Mouse (Mus musculus) embryonic facial prominence, embryonic 10.5 days (tissue): ENCODE data around the gene Tmem214. TPM values are rescaled to one million over a fixed set of nuclear protein-coding genes. Genes with fewer than 3 reads are reported as not detected.

Experiments
- DNase-seq: peaks from one replicate; pipeline ENCODE4 v3.0.0-alpha.2; 2017; ENCODE audit warnings: low spot score
- H3K27ac ChIP-seq: fragments of 300-500 bp; sonication (generic); replicated peaks from 2 replicates; pipeline ENCODE4 v1.5.1; 2016; ENCODE audit warnings: mild to moderate bottlenecking
- H3K27me3 ChIP-seq: fragments of 300-500 bp; sonication (generic); replicated peaks from 2 replicates; pipeline ENCODE4 v1.6.1; 2016; ENCODE audit warnings: low read depth, mild to moderate bottlenecking; ENCODE audit not compliant: poor library complexity, severe bottlenecking
- H3K36me3 ChIP-seq: fragments of 300-500 bp; sonication (generic); replicated peaks from 2 replicates; pipeline ENCODE4 v1.6.1; 2016; ENCODE audit warnings: mild to moderate bottlenecking, moderate library complexity
- H3K4me1 ChIP-seq: fragments of 300-500 bp; sonication (generic); 2 replicates; pipeline ENCODE4 v1.6.1; 2016
- H3K4me3 ChIP-seq: fragments of 300-500 bp; sonication (generic); 2 replicates; pipeline ENCODE4 v1.5.1; 2016; ENCODE audit warnings: mild to moderate bottlenecking, moderate library complexity
- H3K9me3 ChIP-seq: fragments of 300-500 bp; sonication (generic); 2 replicates; pipeline ENCODE4 v1.6.1; 2016; ENCODE audit warnings: mild to moderate bottlenecking
- WGBS: fragments of 180-500 bp; shearing (Covaris S2); methylation state at CpG from one replicate; pipeline ENCODE4 v1.1.7; 2016; 5-methylcytosine and 5-hydroxymethylcytosine counted together
- polyA plus RNA-seq: library from polyadenylated mRNA; unstranded; fragments of >200 nt; fragmentation: Nextera tagmentation; extraction: Ambion mirVana; gene quantifications from 2 replicates; pipeline ENCODE4 v1.2.1, GENCODE M21; 2016

The Tmem214 gene
- 68.7 and 71.1 TPM in 2 replicates for polyA plus RNA-seq

DNA sequence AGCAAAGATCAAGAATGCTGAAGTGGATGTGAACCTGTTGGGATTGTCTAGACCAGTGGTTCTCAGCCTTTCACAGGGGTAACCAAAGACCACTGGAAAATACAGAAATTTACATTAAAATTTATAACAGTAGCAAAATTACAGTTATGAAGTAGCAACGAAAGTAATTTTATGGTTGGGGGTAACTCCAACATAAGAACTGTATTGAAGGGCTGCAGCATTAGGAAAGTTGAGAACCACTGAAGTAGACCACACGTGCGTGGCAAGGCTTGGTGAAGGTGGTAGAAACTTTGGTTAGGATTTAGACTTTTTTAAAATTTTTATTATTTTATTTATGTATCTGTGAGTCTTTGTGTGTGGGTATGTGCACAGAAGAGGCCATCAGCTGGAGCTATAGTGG lies at the start of gene Tmem214:
Gene Tmem214, plus strand, starts transcription at position 301 of the 400 bp plus-strand sequence.
- 0 out of 2 replicates have a peak, but pooled peaks cover 9% of the 10 kb centered on the region for H3K27me3 ChIP-seq
- H3K36me3 ChIP-seq, result peaks cover 36% of the 10 kb centered on the region
- H3K4me1 ChIP-seq, result peaks cover 30% of the 10 kb centered on the region
- H3K4me3 ChIP-seq, result peak within 1 kb of the TSS; percentile 91
- DNase-seq, result no peak
- 93% methylated on average over 3 of the region's 3 CpGs for WGBS
- H3K9me3 ChIP-seq, result no peaks in the 10 kb centered on the region
- H3K27ac ChIP-seq, result peak within 1 kb of the TSS; percentile 92

DNA sequence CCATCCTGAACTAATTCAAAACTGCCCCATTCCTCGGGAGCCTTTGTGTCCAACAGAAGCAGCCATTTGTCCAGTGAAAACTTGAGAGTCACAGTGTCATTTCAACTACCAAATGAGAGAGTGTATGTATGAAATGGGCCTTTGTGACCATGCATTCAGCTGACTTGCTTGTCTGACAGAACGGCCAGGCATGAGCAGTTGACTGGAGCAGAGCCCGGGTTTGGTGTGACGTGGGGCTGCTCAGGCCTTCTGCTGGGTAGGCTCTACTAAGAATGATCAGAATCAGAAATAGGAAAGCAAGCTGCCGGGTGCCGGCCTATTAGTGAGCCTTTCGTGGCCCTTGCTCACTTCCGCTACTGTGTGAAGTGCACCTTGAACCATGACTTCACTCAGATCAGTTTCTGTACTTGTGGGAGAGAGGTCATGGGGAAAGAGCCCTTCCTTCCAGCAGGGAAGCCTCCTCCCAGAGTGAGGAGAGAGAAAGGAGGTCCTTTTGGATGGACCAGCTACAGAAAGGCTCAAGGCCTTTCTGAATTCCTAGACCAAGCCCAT lies 49.0 kb upstream of the Tmem214 start:
- Histone ChIP-seq H3K9me3 (no peaks in the 10 kb centered on the region), H3K27me3 (no peaks in the 10 kb centered on the region; the same call in 1 of the 2 replicates), H3K4me3 (no peak overlapping the region), H3K27ac (no peak overlapping the region), H3K4me1 (peaks cover 33% of the 10 kb centered on the region), H3K36me3 (no peaks in the 10 kb centered on the region)
- 89% methylated on average over 8 of the region's 8 CpGs for WGBS
- DNase-seq, result no peak

GRCm38 (mm10) chr5:30822689-30823088 lies 45.1 kb upstream of the Tmem214 start:
- no peaks in the 10 kb centered on the region for H3K36me3 ChIP-seq
- peaks cover 23% of the 10 kb centered on the region; the same call in 1 of the 2 replicates for H3K4me1 ChIP-seq
- H3K9me3 ChIP-seq, result no peaks in the 10 kb centered on the region
- no peak overlapping the region for H3K4me3 ChIP-seq
- H3K27ac ChIP-seq, result no peak overlapping the region
- WGBS, result 79% methylated on average over 5 of the region's 5 CpGs
- H3K27me3 ChIP-seq, result no peaks in the 10 kb centered on the region
- DNase-seq, result no peak

DNA sequence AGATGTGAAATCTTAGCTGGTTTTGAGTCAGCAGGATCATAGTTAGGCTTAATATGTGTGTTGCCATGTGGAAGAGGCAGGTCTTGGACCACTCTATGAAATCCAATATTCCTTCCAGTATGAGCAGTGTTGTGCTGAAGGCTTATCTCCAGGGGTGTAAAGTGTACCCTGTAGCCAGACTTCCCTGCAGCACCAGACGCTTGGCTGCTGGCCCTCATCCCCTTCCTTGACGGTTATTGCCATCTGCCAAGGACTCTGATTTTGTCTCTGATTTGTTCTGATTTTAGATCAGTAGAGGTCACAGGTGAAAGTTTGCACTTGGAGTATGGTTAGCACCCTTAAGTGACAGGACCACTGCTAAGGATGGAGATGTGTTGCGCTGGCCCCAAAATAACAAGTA lies 44.7 kb upstream of the Tmem214 start:
- no peak overlapping the region for H3K4me3 ChIP-seq
- H3K36me3 ChIP-seq, result no peaks in the 10 kb centered on the region
- H3K9me3 ChIP-seq, result no peaks in the 10 kb centered on the region
- peaks cover 23% of the 10 kb centered on the region; the same call in 1 of the 2 replicates for H3K4me1 ChIP-seq
- no peak overlapping the region for H3K27ac ChIP-seq
- DNase-seq, result no peak
- H3K27me3 ChIP-seq, result no peaks in the 10 kb centered on the region
- 93% methylated on average over 3 of the region's 3 CpGs for WGBS

DNA sequence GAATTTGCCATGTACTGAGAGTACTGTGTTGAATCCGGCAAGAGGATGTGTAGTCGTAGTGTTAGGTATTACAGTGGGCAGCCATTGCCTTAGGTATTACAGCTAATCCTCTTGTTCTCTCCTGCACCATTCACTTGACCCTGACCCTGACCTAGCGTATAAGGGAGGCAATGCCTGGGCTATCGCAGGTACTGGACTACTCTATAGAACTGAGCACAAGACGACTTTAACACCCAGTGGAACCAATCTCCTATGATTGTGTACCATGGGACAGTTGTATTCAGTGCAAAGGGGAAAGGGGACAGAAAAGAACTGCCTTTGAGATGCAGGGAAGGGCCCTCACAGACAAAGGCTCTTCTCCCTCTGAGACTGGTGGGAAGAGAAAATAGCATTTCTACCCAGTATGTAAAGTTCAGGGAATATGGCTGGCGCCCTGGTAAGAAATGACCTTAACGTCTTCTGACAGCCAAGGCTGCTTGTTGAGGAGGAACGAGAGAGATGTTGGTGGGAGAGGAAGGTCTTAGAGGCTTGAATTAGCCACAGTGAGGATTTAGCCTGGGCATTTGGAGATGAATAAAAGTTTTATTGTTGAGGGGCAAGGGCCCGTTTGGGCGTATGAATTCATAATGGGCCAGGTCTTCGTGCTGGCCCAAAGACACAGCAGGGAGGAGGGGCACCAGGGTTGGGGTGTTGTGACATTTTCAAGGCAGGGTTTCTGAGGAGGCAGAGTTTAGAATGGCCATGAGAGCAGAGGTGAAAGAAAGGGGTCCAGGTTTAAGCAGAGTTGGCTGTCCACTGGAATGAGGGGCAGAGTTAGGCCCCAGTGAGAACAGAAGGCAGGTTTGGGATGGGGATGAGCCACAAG lies 43.5 kb upstream of the Tmem214 start:
- H3K27me3 ChIP-seq, result no peaks in the 10 kb centered on the region
- H3K9me3 ChIP-seq, result no peaks in the 10 kb centered on the region
- 75% methylated on average over 11 of the region's 11 CpGs for WGBS
- no peak overlapping the region for H3K27ac ChIP-seq
- peaks cover 23% of the 10 kb centered on the region; the same call in 1 of the 2 replicates for H3K4me1 ChIP-seq
- H3K36me3 ChIP-seq, result no peaks in the 10 kb centered on the region
- no peak overlapping the region for H3K4me3 ChIP-seq
- no peak for DNase-seq

DNA sequence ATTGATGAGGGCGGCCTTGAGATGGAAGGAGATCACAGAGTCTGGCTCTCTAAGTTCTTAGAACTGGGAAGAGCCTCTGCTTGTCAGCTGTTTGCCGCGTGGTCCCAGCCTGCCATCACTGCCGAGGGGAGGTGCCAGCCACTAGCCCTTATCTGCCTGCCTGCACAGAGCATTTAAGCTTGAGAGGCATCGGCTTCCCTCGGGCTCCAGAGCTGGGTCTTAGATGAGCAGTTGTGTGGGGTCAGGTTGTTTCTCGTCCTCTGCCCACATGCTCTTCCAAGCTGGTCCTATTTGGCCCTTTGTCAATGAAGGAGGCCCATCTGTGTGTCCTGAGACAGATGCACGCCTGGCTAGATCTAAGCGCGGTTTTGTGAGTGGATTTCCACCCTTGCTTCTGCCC lies 42.6 kb upstream of the Tmem214 start:
- Histone ChIP-seq H3K4me1 (peaks cover 23% of the 10 kb centered on the region; the same call in 1 of the 2 replicates), H3K9me3 (no peaks in the 10 kb centered on the region), H3K36me3 (no peaks in the 10 kb centered on the region), H3K27ac (0 out of 2 replicates have a peak overlapping the region, but pooled peaks have one; percentile 24), H3K27me3 (no peaks in the 10 kb centered on the region), H3K4me3 (no peak overlapping the region)
- DNase-seq, result no peak
- WGBS, result 72% methylated on average over 10 of the region's 10 CpGs

DNA sequence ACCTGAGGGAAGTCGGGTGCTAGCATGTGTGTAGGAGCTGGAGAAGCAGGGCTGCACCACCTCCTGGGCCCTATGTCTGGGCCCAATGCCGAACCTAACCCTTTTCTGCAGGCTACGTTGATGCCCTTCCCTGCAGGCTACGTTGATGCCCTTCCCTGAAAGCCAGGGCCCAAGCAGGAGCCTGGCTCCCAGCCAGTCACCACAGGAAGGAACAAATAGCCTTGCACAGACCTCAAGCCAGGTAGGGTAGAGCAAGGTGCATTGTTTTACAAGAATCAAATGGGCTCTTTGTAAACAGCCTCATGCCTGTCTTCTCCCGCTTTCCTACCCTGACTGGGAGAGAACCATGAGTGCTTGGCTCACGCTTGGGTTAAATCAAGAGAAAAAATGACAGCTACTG lies 42.0 kb upstream of the Tmem214 start:
- Histone ChIP-seq H3K27ac (0 out of 2 replicates have a peak overlapping the region, but pooled peaks have one; percentile 24), H3K9me3 (no peaks in the 10 kb centered on the region)

DNA sequence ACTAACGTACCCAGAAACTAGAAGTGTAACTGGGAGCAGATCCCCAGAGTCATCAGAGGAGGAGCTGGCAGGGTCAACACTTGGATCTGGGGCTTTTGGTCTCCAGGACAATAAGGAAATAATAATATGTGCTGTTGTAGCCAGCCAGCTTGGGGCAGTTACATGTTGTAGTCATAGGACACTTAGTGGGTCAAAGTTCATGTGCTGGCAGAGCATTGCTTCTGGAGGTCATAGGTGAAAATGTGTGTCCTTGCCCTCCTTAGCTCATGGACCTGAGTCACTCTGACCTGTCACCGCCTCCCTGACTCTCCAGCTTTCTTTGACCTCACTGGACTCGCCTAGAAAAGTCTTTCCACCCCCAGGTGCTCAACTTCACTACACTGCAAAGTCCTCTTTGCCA lies 34.4 kb upstream of the Tmem214 start:
- DNase-seq, result no peak
- no peaks in the 10 kb centered on the region for H3K27me3 ChIP-seq
- 81% methylated on average over 3 of the region's 3 CpGs for WGBS
- H3K4me3 ChIP-seq, result no peak overlapping the region
- no peaks in the 10 kb centered on the region for H3K4me1 ChIP-seq
- peaks cover 12% of the 10 kb centered on the region for H3K36me3 ChIP-seq
- H3K9me3 ChIP-seq, result peaks cover 7% of the 10 kb centered on the region; the same call in 1 of the 2 replicates
- H3K27ac ChIP-seq, result no peak overlapping the region

More for the DNA sequence above, 42.0 kb upstream of the Tmem214 start:
- 81% methylated on average over 6 of the region's 6 CpGs for WGBS
- H3K4me3 ChIP-seq, result no peak overlapping the region
- H3K27me3 ChIP-seq, result no peaks in the 10 kb centered on the region
- H3K36me3 ChIP-seq, result no peaks in the 10 kb centered on the region
- DNase-seq, result no peak
- H3K4me1 ChIP-seq, result peaks cover 23% of the 10 kb centered on the region; the same call in 1 of the 2 replicates

- DNase-seq, result no peak
- peaks cover 12% of the 10 kb centered on the region for H3K36me3 ChIP-seq
- 87% methylated on average over 2 of the region's 2 CpGs for WGBS
- H3K4me1 ChIP-seq, result no peaks in the 10 kb centered on the region
- H3K4me3 ChIP-seq, result no peak overlapping the region
- no peaks in the 10 kb centered on the region for H3K27me3 ChIP-seq
- H3K27ac ChIP-seq, result no peak overlapping the region
- H3K9me3 ChIP-seq, result peaks cover 7% of the 10 kb centered on the region; the same call in 1 of the 2 replicates
Observed at GRCm38 (mm10) chr5:30839731-30840130, 28.1 kb upstream of the Tmem214 start.

GRCm38 (mm10) chr5:30841896-30842295 lies 25.9 kb upstream of the Tmem214 start:
- H3K9me3 ChIP-seq, result peaks cover 3% of the 10 kb centered on the region; the same call in 1 of the 2 replicates
- H3K4me1 ChIP-seq, result no peaks in the 10 kb centered on the region
- no peaks in the 10 kb centered on the region for H3K27me3 ChIP-seq
- peaks cover 5% of the 10 kb centered on the region; the same call in 1 of the 2 replicates for H3K36me3 ChIP-seq
- DNase-seq, result peak; percentile 28
- H3K27ac ChIP-seq, result no peak overlapping the region
- H3K4me3 ChIP-seq, result no peak overlapping the region
- WGBS, result 50% methylated on average over 3 of the region's 3 CpGs

GRCm38 (mm10) chr5:30849891-30850555 lies 17.8 kb upstream of the Tmem214 start:
- WGBS, result 66% methylated on average over 6 of the region's 6 CpGs
- Histone ChIP-seq H3K27ac (no peak overlapping the region), H3K4me3 (no peak overlapping the region), H3K4me1 (peaks cover 9% of the 10 kb centered on the region), H3K36me3 (no peaks in the 10 kb centered on the region), H3K27me3 (no peaks in the 10 kb centered on the region), H3K9me3 (no peaks in the 10 kb centered on the region)
- DNase-seq, result no peak

DNA sequence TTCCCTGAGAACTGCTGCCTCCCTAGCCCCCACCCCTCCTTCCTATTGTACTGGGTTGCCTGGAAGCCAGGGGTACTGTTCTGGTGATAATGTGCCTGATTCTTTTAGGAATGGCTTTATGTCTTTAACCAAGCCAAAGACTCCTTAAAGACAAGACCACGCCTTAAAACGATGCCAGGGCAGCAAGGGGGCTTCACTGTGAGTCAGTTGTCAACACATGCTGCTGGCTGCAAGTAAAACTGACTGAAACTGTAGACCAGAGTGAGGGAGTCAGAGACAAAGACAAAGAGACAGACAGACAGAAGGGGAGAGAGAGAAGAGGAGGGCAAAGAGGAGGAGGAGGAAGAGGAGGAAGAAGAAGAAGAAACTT lies 17.3 kb upstream of the Tmem214 start:
- DNase-seq, result no peak
- Histone ChIP-seq H3K27ac (no peak overlapping the region), H3K4me3 (no peak overlapping the region), H3K9me3 (no peaks in the 10 kb centered on the region), H3K27me3 (no peaks in the 10 kb centered on the region), H3K36me3 (no peaks in the 10 kb centered on the region), H3K4me1 (peaks cover 9% of the 10 kb centered on the region)
- WGBS, result 71% methylated on average over 2 of the region's 2 CpGs
